Mouse (Mus musculus) myocyte (in vitro differentiated cells): ENCODE measurements around the gene Arhgef17.

Experiments
- CEBPB ChIP-seq: IDR thresholded peaks from 2 replicates; pipeline ENCODE4 v1.6.1; 2011; ENCODE audit warnings: mild to moderate bottlenecking, moderate library complexity; ENCODE audit not compliant: poor library complexity, insufficient read depth, severe bottlenecking
- E2F4 ChIP-seq: IDR thresholded peaks from one replicate; pipeline ENCODE4 v1.6.1; 2011; ENCODE audit warnings: mild to moderate bottlenecking, control low read depth, moderate library complexity; ENCODE audit not compliant: insufficient read depth
- MAX ChIP-seq: IDR thresholded peaks from one replicate; pipeline ENCODE4 v1.6.1; 2011; ENCODE audit warnings: low read depth, mild to moderate bottlenecking, control low read depth
- MYOD1 ChIP-seq, 3 experiments: IDR thresholded peaks; one replicate each; pipeline ENCODE4 v1.6.1; 2011; ENCODE audit warnings: control low read depth in 2 of 3, low read depth in 2 of 3, mild to moderate bottlenecking in 2 of 3, moderate library complexity in 1 of 3; ENCODE audit not compliant: insufficient read length in 2 of 3, control insufficient read depth in 1 of 3
- MYOG ChIP-seq, 3 experiments: IDR thresholded peaks; one replicate each; pipeline ENCODE4 v1.6.1; 2011; ENCODE audit warnings: control low read depth in 2 of 3, low read depth in 2 of 3, mild to moderate bottlenecking in 2 of 3; ENCODE audit not compliant: insufficient read length in 2 of 3, control insufficient read depth in 1 of 3, insufficient read depth in 1 of 3
- POLR2A ChIP-seq: IDR thresholded peaks from one replicate; pipeline ENCODE4 v1.6.1; 2011; ENCODE audit warnings: low read depth, mild to moderate bottlenecking, control low read depth, moderate library complexity; ENCODE audit not compliant: insufficient read length
- POLR2AphosphoS2 ChIP-seq: IDR thresholded peaks from one replicate; pipeline ENCODE4 v1.6.1; 2011; ENCODE audit warnings: low read depth, control low read depth; ENCODE audit not compliant: insufficient read length
- TCF12 ChIP-seq: IDR thresholded peaks from one replicate; pipeline ENCODE4 v1.6.1; 2011; ENCODE audit warnings: mild to moderate bottlenecking, control low read depth; ENCODE audit not compliant: poor library complexity, insufficient read depth, severe bottlenecking
- USF1 ChIP-seq: IDR thresholded peaks from one replicate; pipeline ENCODE4 v1.6.1; 2011; ENCODE audit warnings: low read depth, mild to moderate bottlenecking, control low read depth, moderate library complexity

- TF ChIP-seq POLR2A, result no peak
- TF ChIP-seq MAX, result no peak
- no peak for TF ChIP-seq TCF12
- TF ChIP-seq POLR2AphosphoS2, result no peak
- no peak for TF ChIP-seq E2F4
- no peak for TF ChIP-seq CEBPB
- no peak for TF ChIP-seq USF1
- TF ChIP-seq MYOD1 (IDR thresholded peaks at IDR 0.05; ENCODE audit: control insufficient read depth in 1 of 3, insufficient read length in 2 of 3, low read depth in 2 of 3), result no peak
- TF ChIP-seq MYOG (IDR thresholded peaks at IDR 0.05; ENCODE audit: control insufficient read depth in 1 of 3, insufficient read depth in 1 of 3, insufficient read length in 2 of 3, low read depth in 2 of 3), result no peak
Observed at GRCm38 (mm10) chr7:100958426-100958825, 26.5 kb upstream of the Arhgef17 start.
